Mouse (Mus musculus) CD4-positive, CD25-positive, alpha-beta regulatory T cell, adult 4 months (primary cell): Measurements from ENCODE around the gene Vwa3a. TPM values are rescaled to one million over a fixed set of nuclear protein-coding genes. Genes with fewer than 3 reads are reported as not detected.
A peak's percentile ranks its signal among the peaks of the same experiment; 100 is the strongest.
"Not testable (repeated sequence)": the region's sequence is repeated elsewhere in the genome, so short reads cannot be mapped to it uniquely, and the experiment has no call there.

Source experiments
- ATAC-seq: one replicate; pipeline ENCODE4 v1.8.0; 2017
- polyA plus RNA-seq, 2 experiments: library from polyadenylated mRNA; unstranded; fragments of 100-300 nt; shearing (Covaris generic); gene quantifications; one replicate each; pipeline ENCODE4 v1.2.1; 2017

Vwa3a gene
- not detected for polyA plus RNA-seq

DNA sequence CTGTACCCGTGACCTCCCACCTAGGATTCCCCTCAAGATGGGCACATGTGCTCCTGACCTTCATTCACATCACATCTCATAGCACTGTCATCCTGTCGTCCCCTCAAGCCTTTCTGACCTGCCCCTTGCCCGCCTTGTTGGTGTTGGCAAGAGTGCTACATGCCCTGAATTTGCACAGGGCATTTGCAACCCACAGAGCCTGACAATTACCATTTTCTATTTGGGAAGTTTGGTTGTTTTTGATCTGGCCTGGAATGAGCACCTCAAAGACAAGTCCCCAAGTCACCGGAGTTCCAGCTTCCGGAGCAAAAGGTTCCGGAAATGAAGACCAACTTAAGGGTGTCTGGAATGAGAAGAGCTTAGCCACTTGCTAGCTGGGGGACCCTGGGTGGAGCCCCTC, at the start of gene Vwa3a:
TSS of gene Vwa3a (plus strand) at position 301 of the 400 bp plus-strand sequence.
- ATAC-seq, result no peak

DNA sequence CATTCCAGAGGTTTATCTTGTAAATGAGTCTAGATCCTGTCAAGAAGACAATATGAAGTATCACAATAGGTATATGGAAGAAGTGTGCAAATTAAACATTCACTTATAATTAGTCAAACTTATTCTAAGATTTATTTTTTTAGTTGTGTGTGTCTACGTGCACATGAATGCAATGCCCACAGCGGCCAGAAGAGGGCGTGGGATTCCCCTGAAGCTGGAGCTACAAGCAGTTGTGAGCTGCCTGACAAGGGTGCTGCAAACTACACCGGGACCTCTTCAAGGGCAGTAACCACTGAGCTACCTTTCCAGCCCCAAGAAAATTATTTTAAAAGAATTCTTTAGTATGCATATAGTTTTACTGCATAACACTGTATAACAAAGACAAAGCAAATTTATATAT, 48.5 kb upstream of the Vwa3a start:
- no peak for ATAC-seq

DNA sequence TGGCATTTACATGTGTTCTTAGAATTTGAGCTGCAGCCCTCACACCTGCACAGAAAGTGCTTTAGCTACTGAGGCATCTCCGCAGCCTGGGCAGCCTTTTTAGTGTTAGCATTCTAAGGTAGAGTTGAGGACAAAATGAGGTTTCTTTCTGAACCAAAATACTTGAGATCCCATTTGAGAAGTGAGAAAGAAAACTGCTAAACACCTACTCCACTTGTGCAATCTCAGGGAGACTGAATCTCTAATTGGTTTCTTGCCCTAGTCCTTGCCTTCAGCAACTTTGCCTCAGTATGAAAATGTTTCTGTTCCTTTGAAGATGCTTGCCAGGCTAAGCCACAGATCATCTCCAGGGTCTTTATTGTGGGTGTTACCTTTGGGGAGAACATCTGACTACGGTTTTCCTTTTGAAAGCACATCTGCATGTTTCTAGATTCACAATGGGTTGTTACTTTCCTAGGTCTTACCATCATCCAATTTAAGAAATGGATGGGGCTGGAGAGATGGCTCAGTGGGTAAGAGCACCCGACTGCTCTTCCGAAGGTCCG, 45.2 kb upstream of the Vwa3a start:
- no peak for ATAC-seq

DNA sequence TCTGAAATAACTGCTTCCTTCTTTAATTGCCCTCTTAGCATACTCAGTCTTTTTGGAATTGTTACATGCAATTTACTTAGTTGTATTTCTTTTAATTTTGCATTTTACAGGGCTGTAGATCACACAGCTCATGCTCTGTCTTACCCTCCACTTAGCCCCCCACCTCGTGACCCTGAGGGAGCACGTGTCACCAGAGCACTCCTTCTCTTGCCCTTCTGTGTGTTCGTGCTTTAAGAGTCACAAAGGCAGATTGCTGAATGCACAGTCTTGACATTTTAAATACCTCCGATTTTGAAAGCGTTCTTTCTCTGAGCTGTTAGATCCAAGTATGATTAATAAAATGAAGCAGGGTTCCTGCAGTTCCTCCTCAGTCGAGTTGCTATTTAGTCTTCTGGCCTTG, 43.9 kb upstream of the Vwa3a start:
- ATAC-seq, result no peak

DNA sequence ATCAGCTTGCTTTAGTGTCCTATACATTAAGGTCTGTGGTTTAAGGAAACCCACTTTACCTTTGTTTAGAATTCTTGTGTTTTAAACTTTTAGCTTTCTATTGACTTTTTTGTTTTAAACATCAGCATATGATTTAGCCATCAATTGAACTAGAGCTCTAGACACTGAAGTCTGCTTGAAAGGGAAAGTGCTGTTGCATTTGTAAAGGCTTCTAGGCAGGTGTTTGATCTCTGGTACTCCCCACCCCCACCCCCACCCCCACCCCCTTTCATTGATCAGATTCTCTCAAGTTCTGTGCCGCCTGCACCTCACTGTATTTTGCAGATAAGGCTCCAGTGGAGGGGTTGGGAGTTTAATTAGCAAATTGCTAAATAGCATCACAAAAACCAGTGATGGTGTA, 43.5 kb upstream of the Vwa3a start:
- no peak for ATAC-seq

DNA sequence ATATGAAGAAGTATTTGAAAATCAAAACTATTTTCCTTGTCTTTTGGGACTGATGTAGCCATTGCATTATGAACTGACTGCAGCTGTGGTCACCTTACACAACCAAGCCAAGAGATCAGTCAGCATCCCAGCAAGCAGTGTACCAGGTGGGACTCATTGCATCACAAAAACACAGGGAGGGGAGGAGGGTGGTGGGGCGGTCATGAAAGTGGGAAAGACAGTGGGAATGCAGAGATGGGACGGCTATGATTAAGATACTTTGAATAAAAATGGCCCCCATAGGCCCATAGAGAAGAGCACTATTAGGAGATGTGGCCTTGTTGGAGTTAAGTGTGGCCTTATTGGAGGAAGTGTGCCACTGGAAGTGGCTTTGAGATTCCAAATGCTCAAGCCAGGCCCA, 42.8 kb upstream of the Vwa3a start:
- no peak for ATAC-seq

DNA sequence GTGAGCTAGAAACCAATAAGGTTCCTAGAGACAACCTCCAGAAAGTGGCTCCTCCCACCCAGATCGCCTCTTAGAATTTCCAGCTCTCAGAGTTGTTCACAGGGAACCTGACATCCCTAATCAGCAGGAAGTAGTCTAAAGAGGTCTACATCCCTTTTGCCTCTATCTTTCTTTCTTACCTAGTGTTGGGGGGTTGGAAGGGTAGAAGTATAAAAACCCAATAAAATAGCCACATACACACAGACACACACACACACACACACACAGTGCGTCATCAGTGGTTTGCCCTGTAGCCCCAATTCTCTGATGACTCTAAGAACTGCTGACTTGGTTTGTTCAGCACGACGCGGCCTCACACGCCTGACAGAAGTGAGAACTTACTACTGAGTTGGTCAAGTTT, 39.5 kb upstream of the Vwa3a start:
- ATAC-seq, result peak; percentile 61

DNA sequence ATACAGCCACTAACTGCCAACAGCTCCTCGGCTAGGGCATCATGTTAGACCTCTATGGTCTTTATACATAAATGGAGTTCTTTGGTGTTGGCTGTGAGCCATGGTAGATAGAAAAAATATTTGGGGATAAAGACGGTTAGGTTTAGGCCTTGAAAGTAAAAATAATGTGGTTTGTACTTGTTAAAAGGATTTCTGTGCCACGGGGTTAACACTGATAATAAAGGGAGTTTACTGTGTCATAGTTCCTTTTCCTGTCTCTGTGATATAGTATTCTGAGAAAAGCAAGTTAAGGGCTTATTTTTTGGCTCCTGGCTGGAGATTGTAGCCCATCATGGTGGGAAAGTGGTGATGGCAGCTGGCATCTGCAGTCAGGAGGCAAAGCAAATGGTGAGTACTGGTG, 35.2 kb upstream of the Vwa3a start:
- no peak for ATAC-seq

DNA sequence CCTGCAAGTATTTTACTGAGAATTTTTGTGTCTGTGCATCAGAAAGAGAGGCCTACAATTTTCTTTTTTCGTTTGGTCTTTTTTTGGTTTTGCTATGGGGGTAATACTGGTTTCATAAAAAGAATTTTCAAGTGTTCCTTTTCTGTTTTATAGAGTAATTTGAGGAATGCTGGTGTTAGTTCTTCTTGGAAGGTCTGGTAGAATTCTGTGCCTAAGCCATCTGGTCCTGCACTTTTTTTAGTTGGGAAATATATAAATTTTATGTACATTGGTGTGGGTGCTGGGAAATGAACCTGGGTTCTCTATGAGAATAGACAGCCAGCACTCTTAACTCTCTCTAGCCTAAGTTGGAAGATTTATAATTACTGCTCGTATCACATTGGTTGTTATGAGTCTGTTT, 27.0 kb upstream of the Vwa3a start:
- no peak for ATAC-seq

DNA sequence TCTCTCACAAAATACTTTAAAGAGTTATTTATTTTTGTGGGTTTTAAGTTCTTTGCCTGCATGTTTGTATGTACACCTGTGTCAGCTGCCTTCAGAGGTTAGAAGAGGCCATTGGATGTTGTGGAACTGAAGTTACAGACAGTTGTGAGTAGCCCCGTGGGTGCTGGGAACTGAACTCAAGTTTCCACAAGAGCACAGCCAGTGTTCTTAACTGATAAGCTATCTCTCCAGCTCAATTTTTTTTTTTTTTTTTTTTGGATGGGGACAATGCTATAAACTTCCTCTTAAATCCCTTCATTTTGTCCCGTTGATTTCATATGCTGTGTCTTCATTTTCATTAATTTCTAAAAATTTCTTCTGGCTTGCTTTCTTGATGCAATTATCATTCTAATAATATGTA, 25.9 kb upstream of the Vwa3a start:
- ATAC-seq, result no peak

DNA sequence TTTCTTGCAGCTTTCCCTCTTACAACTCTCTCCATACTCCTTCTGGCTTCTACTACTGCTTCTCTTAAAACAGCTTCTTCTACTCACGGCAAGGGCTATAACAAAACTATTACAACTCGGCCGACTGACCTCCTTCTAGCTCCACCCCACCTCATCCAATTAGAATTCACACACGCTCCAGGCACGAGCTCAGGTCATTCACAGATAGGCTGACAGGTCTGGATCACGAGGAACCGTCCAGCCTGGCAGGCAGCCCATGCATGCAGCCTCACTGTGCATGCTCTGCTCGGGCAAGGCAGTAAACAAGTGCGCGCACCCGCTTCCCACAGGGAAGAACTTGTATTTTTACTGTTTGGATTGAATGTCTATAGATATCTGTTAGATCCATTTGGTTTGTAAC, 25.2 kb upstream of the Vwa3a start:
- not testable (repeated sequence) for ATAC-seq

DNA sequence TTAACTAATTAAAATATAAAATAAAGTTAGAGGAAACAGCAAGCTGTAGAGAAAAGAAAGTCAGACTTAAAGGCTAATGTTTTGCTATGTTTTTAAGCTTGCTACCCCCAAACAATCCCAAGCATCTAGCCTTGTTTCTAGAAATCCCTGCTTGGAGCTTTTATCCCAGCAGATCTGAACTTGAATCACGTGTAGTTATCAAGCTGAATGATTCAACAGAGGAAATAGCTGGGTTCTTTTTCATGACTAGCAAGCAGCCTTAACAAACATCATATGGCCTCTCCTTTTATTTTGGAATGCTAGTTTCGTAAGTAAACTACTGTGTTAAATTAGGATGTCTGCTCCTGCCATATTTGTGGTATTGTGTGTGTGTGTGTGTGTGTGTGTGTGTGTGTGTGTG, 21.9 kb upstream of the Vwa3a start:
- no peak for ATAC-seq

DNA sequence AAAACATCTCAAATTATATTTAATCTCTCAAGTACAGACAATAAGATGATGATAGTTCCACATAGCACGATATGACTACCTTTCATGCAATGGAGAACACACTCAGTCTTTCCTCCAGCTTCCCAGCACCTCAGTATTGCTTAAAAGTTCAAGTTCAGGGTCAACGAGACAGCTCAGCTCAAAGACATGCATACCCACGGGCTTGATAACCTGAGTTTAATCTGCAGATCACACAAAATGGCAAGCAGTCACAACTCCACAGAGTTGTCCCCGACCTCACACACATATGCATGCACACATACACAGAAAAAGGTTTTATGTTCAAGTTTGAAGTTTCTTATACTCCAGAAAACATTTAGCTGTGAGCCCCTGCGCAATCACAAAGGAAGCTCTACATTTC, 18.1 kb upstream of the Vwa3a start:
- ATAC-seq, result no peak

DNA sequence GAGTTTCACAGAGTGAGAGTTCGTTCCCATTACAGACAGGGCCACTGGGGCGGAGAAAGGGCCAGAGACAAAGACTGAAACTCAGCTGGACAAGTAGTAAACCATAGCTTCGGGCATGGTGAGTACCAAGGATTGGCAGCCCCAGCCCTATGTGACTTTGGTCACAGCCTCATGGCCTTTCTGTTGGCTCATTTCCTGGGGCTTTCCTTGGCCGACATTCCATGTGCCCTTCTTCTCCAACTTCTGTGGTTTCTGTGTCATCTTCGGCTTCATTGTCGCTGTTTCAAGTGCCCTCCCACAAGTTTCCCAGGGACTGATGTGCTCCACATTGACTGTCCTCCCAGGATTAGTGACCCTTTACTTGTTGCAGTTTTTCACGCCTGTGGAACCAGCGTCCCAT, 17.7 kb upstream of the Vwa3a start:
- ATAC-seq, result no peak

DNA sequence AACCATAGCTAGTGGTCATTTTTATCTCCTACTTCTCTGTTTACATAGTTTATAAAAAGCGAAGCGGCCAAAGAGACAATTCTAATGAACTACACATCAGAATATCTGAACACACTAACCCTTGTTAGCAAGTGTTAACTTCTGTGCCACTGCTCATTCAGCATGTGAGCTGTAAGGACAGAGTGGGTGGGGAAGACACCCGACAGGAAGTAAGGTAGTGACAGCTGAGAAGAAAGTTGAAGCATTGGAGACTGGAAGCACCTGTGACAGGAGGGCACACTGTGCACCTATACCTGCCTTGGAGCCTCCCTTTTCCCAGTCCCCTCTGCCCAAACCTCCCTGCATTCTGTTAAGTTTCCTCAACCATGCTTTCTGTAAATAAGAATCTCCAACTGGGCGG, 17.1 kb upstream of the Vwa3a start:
- peak; percentile 58 for ATAC-seq

DNA sequence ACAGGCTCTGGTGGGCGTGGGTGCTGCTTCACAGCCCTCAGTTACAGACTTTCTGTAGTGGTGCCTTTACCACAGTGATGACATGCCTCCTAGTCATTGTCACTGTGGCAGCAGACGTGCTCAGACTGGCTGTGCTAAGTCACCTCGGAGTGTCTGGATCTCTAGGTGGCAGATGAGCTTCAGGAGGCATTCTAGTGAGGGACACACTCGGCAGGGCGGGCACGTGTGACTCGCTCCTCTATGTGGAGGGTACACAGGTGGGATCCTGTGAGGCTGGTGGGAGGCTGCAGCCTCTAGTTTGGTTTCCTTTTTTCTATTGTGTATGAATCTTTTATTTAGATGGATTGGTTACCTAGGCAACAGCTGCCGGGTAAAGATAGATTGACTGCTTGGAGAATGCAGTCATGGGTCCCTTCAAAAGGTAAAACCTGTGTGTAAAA, 16.3 kb upstream of the Vwa3a start:
- no peak for ATAC-seq

DNA sequence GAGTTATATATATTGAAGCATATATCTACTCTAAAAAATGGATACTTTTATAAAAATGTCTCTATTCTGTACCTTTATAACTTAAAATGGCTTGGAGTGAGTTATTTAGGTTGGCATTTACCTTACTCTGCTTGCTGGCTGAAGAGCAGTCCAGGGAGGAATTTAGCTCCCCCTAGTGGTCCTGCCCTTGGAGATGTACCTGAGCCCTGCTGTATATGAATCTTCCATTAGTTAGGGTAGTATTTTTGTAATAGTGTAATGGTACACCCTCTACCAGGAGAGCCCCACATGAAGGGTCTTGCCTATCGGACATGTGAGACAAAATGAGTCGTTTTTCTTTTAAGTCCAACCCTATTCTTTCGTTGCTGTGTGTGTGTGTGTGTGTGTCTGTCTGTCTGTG, 11.5 kb upstream of the Vwa3a start:
- ATAC-seq, result peak; percentile 75

DNA sequence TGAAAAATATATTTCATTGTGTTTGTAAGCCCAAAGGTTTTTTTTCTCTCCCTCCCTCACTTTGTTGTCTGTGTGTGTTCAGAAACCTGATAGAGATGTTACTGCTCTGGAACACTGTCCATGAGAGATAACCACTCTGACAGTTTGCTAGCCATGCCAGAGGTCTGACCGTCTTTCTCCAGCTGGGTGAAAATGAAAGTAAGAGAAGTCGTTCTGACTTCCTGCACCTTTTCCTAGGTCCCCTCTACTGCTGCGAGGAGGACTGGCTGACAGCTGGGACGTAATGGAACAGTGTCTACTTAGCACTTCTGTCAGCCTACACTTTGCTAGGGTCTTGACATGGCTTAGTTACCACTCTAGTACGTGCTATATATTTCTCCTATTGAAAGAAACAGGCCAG, 9.5 kb upstream of the Vwa3a start:
- peak; percentile 53 for ATAC-seq

DNA sequence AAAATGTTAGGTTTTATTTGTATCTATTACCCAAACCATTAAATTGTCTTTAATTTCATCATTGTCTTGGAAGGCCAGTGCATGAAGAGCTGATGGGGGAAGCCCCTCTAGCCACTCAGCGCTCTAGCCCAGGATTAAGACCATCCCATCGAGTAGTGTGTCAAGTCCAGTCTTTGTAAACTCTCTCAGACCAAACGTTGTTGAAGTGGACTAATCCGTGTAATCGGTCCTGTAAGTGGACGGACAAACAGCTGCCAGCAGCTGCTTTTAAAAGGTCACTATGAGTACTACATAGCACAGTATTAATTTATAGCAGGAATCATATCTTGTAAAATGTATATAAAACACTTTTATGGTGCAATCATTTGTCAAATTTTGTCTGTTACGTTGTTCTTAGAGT, 6.2 kb upstream of the Vwa3a start:
- ATAC-seq, result no peak

DNA sequence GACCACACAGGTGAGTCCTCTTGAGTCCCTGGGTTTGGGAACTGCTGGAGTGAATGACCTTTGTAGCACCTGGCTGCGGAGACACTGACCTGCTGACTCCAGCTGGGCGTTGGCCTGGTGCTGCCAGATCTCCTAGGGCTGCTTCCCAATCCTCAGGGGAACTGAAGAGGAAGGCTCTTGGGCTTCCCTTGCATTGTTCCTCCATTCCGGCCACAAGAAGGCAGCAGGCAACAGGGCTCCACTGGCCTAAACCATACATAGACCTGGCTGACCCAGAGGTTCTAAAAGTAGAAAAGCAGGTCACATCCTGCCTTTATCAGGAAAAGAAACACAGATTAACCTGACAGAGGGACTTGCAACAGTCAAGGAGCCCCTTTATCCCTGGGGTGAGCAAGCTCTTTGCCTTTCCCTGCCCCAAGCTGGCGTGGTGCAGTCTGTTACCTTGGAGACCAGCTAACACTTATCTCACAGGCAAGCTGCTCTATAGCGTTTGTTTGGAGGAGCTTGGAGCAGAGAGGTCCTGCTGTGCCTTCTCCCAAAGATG, 512 bp downstream of the Vwa3a start:
- no peak for ATAC-seq

DNA sequence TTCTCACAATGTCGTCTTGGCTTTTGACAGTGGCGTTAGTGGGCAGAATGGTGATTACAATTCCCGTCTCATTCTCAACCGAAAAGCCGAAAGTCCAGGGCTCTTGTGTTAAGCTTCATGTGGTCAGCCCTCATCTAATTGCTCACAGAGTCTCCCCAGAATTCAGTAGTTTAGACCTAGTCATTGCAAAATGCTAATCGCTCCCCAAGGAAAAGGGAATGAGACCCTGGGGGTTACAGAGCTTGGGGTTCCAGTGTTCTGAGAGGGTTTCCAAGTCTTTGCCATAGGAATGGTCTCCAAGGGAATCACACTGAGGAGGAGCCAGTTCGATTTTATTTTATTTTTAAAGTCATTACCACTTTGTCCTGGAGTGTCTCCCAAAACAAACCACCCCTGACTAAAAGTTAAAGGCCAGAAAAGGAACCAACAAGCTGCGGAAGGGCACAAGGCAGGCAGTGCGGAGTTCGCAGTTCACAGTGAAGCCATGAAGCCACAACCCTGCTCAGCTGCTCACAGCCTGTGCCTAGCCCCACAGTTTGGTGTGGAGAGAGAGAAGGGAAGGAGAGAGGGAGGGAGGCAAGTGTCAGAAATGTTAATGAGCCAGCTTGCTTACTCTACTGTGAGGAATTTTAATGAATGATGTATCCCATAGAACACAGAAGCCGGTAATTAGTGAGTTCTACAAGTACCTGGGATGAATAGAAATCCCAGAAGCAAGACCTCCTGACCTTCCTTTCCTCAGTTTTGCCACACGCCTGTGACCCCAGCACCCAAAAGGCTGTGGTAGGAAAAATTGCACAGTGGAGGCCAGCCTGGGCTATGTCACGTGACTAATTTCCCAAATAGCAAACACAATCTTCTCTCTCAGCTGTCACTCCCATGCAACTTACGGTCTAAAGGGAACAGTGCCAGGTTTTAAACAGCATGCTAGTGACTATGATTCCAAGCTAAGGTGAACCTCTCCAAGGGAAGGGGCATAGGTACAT, 4.5 kb downstream of the Vwa3a start:
- ATAC-seq, result no peak

DNA sequence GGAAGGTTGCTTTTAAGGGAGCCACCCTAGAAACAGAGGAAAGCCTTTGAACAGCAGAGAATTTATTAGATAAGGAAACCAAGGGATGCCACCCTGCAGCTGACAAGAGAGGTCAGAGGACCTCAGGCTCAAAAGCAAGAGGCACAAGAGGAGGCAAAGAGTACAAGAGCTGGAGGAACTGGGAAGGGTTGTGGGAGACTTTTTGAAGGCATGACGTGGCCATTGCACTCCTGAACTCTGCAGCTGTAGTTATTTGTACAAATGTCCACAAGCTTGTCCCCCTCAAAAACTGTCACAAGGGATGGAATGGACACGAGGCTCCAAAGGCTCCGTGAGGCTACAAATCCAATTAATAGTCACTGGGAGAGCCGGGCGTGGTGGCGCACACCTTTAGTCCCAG, 5.5 kb downstream of the Vwa3a start:
- ATAC-seq, result no peak

DNA sequence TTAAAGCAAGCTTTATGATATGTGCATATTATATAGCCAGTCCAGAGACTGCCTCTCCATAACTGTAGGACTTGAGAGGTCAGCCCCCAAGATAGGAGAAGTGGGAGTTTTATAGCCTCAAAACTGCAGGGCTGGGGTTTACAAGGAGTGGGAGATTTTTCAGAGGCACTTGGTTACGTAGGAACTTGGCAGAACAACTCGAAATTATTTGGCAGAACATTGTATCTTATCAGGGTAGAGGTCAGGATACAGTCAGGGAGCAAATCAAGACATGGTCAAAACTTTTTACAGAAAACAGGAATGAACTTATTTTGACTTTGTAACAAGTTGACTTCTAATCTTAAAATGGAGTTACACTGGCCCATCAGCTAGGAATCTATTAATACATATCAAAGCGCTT, 6.9 kb downstream of the Vwa3a start:
- ATAC-seq, result no peak

DNA sequence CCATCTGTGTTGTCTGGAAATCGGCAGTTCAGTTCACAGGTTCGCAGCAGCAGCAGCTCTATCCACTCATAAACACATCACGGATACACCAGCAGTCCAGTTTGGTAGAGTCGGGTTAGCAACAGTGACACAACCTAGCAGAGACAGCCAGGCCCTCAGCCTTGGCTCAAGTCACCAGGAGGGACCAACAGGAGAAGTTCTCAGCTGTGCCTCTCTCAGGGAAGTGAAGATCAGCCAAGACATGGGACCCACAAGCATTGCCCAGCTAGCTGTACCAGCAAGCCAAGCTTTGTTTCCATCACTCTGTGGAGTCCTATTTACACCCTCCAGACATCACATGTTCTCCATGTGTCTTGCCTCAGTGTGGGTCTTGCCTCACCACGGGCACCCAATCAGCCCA, 7.7 kb downstream of the Vwa3a start:
- no peak for ATAC-seq
